Mouse (Mus musculus) CD4-positive, CD25-positive, alpha-beta regulatory T cell, adult 4 months (primary cell): ENCODE results near the gene Auts2. TPM values are rescaled to one million over a fixed set of nuclear protein-coding genes. Genes with fewer than 3 reads are reported as not detected.

Experiments
- ATAC-seq: one replicate; pipeline ENCODE4 v1.8.0; 2017
- polyA plus RNA-seq, 2 experiments: library from polyadenylated mRNA; unstranded; fragments of 100-300 nt; shearing (Covaris generic); gene quantifications; one replicate each; pipeline ENCODE4 v1.2.1; 2017

The Auts2 gene
- polyA plus RNA-seq, 2 experiments from 2014 or later, result 0.75 TPM; not detected in 1

DNA sequence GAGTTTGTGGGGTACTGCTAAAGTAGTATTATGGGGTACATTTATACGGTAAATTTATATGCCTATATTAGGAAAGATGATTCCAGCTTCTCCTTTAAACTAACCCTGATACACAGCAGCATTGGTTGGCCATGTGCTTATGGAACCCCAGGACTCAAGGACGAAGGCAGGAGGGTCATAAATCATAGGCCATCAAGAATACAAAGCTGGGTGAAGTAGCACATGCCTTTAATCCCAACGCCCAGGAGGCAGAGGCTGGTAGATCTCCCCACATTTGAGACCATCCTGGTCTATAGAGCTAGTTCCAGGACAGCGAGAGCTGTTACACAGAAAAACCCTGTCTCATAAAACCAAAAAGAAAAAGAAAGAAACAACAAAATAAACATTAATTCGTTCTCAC is 307.7 kb downstream of the Auts2 start:
- ATAC-seq, result no peak

DNA sequence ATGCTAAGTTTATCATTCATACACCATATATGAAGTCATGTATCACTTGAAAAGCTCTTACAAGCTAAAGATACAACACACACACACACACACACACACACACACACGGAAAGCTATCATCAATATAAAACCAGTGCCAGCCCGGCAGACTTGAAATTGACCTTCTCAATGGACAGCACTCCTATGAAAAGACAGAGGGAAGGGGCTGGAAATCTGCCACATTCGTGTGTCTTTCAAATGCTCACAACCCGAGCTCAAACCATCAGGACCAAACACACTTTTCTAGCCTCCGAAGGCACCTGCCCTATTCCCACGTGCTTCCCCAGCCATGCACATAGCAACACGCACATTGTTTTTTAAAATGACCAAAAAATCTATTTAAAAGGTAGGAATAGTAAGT is 308.7 kb downstream of the Auts2 start:
- ATAC-seq, result no peak

DNA sequence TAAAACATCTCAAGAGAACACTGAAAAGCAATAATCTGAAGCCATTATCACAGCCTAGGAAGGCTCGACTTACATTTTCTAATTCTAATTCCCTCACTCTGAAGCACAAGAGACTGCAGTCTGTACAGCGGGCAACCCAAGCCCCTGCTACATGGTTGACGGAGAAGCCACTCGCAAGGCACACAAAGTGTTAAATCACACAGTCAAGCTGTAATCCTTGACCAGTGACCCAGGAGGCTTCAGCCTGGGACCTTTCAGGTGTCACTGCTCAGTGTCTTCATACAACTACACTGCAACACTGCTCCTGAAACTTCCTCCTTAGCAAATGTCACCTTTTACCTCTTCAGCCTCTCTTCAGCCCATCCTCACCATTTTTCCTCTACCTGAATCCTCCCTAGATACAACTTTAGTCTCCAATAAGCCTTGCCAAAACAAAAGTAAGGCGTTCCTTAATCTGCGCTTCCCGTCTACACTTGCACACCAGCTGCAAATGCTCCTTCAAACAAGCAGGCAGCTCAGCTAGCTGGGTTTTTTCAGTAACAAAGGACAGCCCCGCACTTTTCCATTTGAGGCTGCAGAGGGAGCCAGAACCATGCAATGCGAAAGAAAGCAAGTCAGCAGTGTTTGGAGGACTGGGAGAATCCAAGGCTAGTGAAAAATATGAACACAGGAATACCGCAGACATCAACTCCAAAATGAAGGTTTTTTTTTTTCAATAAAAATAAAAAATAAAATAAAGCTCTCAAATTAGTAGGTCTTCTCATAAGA is 311.7 kb downstream of the Auts2 start:
- ATAC-seq, result no peak

DNA sequence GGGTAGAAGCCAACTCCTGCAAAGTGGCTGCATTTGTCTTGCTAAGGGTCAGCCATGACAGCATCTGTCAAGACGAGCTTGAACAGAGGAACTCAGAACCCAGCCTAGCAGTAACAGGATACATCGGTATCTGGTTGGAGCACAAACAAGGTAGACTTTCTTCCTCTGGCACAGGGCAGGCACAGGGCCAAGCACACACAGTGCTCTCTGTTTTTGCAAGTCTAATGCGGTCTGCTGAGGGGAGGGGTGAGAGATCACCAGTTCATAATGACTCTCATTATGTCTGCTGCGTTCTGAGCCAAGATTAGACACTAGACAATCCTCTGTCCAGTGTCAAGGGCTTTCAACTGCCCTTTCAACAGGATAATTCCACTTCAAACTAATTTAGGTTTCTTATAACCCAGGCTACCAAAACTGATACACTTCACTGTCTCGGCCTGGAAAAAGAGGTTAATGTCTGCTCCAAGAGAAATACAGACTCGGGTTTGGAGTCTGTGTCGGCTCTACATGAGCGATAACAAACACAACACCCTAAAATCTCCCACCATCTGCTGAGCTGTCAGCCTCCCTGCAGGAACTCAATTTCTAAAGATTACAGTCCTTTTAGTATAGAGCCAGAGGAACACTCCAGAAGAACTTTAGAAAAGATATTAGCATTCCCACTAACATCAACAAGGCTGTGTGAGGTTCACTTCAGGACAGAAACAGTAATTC is 313.3 kb downstream of the Auts2 start:
- no peak for ATAC-seq

DNA sequence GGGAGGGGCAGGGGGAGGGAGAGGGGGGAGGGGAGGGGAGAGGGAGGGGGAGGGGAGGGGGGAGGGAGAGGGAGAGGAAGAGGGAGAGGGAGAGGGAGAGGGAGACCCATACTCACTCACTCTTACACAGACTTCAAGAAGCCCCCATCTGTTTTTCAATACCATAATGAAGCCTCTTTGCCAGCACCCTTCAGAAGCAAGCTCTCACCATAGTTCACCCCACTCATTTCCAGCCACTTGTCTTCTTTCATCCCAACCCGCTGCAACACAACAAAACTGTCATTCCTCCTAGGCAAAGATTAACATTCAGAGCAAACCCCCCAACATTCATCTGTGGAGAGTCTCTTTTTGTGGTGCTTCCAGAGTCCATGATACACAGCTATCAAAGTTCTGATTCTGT is 314.1 kb downstream of the Auts2 start:
- ATAC-seq, result no peak

DNA sequence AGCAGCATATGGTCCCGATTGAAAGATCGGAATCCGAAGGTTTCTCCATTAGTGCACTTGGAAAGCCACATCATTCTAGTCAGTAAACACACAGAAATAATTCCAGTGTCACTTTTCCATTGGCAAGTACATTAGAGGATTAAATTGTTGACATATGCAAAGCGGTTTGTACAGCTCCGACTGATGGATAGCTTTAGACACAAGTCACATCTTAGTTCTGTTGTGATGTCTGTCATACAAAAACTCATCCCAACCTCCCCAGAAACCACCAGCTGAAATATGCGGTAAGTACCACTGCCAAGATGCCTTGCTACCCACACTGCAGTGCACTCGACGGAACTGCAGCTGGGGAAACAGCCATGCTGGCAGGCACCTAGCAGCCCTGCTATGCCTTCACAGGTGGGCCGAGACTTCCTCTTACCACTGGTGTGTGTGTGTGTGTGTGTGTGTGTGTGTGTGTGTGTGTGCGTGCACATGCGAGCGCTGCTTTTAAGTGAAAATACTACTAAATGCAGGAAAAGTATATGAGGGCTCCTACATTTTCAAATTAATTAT is 322.7 kb downstream of the Auts2 start:
- no peak for ATAC-seq

DNA sequence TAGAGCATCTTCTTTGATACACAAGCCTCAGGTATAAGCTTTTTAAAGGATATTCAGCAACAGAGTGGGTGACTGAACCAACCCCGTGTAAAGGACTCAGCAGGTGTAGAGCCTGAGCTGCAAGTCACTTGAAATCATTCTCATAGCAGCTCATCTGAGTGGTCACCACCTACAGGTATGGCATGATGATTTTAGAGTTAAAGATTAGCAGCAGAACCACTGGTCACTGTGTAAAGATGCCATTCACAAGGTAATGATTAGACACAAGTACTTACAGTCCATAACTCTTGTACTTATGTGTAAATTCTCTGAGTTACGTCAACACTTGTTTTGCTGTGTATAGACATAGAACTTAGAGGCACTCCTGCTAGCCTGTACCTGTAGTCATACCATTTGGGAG is 327.0 kb downstream of the Auts2 start:
- no peak for ATAC-seq

DNA sequence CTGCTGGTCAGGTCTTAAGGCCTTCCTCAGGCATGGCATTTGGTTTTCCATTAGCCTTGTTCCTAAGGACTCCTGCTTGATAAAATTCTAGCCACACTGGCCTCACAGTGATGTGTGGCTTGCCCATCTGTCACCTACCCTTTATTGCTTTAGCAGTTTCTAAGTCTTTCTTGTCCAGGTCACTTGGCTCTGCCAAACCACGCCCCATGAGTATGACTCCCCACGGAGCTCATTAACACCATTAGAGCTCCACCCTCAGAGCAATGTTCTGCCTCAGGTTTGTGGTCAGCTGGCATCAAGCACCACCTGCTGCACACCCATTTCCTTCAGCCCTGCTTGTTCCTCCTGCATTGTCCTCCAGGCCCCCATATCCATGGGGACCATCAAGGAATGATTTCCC is 330.7 kb downstream of the Auts2 start:
- no peak for ATAC-seq

DNA sequence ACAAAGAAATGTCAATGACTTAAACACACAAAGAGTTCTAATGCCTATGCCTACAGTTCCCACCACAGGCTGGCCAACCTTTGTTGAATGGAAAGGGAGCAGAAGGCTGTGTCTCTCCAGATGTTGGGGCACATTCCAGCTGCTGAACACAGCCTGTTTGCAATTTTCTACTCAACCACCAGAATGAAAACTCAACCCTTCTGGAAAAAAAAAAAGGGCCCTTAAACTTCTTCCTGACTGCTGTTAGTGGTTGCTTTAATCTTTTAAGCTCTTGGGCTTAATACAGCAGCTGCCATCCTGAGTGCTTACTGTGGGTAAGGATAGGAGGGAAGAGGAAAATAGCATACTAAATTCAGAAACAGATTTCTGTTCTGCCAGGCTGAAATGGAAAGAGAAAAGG is 333.4 kb downstream of the Auts2 start:
- no peak for ATAC-seq

DNA sequence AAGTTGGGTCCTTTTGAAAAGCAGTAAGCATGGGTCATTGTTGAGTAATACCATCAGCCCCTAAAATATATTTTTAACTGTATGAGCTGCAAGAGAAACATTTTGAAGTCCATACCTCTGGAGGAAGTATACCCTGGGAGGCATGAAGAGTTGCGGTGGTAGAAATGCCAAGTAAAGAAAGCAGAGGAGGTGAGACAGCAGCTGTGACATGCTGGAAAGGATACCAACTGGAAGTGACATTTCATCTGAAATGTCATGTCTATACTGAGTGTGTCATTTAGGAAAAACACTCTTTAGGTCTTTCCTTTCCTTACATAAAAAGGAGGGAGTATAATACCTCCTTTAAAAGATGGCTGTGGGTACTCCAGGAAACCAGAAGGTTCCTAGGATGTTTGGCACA is 336.9 kb downstream of the Auts2 start:
- ATAC-seq, result no peak

DNA sequence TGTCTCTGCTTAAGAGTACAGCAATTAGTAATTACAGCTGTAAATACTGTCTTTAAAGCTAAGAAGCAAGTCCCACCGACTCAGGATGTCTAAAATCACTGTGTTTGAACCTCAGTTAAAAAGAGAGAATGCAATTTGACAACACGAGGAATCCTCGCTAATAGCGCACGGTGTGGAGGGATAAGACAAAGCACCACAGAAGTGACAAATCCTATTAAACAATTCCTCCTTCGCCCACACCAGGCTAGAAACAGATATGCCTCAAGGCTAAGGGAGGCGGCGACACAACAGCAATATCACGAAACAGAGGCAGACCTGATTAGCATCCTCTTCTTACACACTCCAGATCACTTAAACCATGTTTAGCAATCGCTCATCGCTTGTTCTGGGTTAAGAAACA is 339.3 kb downstream of the Auts2 start:
- no peak for ATAC-seq

DNA sequence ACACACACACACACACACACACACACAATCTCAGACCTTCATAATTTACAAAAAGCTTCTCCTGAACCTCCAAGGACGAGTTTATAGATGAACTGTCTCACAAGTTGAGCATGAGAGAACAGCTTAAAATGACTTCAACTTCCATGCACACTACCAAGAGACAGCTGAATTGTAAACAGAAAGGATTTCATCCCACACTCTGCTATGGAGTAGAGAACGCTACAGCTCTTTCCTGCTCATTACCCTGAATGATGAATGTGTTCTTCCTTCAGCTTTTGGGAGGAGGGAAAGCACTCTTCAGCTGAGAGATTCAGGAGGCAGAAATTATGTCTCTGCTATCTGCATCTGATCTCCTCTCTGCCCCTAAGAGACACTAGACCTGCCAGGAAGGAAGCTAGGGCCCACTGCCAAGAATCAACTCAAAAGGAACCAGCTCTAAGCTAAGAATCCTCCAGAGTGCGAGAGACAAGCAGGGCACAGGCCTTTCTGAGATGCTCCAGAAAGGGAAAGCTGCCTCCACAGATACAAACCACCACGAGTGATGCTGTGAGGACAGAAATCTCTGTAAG is 342.0 kb downstream of the Auts2 start:
- ATAC-seq, result no peak

DNA sequence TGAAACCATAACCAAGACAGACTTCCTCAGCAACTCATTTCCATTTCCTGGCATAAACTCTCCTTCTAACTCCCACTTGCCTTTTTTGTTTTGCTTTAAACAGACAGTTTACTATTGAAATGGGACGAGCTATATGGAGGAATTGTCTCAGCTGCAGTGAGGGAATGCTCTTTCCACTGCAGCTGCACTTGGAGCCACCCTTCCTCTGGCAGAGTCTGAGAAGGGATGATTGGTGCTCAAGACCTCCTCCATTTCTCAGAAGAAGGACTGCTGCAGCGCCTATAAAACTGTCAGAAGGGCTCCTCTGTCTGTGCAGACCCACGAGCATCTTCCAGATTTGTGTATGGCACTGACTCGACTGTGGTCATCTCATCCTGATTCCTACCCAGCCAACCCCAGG is 342.5 kb downstream of the Auts2 start:
- no peak for ATAC-seq

DNA sequence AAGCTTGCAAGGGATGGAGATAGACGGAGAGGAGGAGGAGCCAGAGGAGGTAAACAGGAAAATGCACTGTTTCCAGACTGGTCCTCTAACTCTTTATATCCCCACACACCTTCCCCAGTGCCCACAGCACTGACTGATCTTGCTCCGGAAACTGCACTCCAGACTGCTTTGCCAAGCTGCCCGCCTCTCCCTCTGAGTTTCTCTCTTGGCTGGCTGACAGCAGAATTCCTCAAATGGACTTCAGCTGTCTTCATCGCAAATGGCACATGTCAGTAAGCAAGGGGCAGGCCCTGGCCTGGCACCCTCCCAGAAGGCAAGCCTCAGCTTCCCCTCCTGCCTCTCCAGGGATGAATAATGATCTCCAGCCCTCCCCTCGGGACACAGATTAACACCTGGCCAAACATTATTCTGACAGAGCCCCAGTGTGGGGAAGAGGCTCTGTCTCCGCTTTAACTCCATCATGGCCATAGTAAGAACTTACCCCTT is 348.1 kb downstream of the Auts2 start:
- ATAC-seq, result no peak

DNA sequence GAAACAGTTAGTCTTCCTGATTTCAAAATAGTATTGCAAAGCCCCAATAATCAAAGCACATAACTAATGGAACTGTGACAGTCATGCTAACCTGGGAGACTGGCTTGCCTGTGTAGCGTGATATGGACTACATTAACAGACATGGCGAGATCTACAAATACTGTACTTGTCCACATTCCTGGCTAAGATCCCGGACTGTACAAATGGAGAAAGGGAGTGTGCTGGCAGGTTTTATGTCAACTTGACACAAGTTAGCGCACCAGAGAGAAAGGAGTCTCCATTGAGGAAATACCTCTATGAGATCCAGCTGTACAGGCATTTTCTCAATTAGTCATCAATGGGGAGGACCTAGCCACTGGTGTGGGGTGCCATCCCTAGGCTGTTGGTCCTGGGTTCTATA is 353.0 kb downstream of the Auts2 start:
- ATAC-seq, result no peak

DNA sequence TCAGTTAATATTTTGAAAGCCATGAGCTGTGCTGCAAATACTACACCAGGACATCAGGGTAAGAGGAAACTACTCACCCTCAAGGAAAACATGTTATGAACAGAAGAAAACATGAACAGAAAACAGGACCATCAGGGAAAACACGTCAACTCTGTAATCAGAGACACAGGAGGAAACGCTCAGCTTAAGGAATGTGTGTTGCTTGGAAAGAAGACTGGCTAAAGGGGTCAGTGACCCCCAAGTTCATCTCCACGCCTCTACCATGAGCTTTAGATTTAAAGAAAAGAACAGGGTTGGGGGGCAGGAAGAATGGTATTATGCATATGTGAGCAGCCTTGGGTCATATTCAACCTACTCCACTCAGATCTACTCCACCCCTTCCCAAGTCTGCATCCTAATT is 356.5 kb downstream of the Auts2 start:
- ATAC-seq, result no peak

DNA sequence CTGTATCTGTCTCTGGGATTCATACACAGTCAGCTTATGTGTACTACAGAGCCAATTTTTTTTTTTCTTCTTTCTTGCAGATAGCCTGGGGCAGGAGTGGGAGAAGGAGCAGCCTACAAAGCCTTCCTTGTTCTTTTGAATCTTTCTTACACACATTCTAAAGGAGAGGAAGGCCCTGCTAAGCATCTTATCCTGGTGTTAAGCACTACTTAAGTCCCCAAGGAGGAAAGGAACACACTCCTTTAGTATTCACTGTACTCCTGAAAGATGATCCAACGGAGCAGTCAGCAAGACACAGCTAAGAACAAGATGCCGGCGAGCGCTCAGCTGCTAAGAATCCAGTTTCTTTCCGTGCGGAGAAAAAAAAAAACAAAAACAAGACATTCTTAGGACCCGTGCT is 356.9 kb downstream of the Auts2 start:
- ATAC-seq, result no peak

DNA sequence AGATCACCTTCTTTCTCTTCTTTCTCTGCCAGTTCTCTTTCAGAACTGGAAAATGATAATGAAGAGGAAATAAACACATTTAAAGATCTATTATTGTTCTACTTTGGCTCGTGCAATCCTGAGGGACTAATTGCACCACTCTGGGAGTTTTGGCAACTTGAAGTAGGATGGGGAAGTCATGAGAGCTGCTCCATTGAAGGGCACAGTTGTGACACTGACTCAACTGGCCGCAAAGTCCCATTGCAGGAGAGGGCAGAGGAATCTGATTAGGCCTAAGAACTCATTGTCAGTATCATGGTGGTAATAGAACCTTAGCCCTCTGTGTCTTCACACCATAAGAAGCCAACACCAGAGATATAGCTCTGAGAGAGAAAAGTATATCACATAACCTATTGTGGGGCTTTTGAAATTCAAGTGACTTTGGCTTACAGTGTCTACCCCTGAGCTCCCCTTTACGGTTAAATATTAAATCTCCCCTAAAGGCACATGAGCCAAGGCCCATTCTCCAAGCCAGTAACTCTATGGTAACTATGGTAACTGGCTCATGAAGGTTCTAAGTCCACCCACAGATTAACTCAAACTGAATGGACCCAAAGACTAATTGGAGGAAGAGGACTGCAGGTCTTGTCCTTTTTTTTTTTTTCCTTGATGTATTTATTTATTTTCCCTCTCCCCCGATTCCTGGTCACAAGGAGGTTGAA is 358.6 kb downstream of the Auts2 start:
- ATAC-seq, result no peak

DNA sequence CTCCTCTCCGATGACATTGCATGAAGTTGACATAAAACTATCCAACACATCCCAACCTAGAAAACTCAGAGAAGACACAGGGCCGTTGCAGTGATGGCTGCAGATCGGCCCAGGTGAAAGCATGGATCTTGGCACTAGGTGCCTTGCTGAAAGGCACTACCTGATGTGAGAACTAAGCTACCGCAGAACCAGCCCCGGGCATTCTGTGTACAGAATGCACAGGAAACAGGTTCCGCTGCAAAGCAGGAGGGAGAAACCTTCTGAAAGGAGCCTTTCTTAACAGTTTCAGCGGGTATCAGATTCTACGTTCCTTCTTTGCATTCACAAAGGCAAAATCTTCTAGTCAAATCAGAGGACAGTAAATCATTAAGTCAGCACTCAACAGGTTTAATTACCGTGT is 361.1 kb downstream of the Auts2 start:
- ATAC-seq, result no peak

DNA sequence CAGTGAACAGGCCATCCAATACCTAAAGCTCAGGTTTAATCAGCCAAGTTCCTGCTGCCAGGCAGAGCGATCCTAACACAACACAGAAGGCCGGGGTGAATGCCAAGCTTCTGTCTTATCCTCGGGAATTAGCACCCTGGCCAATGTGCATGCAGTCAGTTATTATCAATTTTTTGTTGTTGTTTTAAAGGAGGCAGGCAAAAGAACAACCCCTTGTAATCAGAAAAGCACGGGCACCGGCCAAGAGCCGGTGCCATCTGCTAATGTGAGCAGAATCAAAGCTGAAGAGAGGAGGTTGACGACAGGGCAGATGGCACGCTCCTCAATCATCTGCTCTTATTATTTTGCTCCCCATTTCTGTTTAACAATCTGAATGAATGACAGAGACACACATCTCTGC is 373.1 kb downstream of the Auts2 start:
- ATAC-seq, result no peak

DNA sequence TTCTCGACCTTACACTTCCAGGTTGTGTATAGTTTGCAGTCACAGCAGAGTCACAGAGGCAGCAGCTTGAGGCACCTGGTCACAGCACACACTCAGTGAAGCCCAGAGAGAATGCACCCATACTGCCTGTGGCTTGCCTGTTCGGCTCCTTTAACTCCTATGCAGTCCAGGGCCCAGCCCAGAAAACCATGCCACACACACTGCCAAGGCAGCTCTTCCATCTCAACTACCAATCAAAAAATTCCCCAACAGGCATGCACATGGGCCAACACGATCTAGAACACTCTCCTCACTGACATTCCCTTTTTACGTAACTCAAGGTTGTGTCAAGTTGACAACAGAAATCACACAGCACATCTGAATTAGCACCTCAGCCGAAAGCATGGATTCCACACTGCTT is 374.3 kb downstream of the Auts2 start:
- ATAC-seq, result no peak

DNA sequence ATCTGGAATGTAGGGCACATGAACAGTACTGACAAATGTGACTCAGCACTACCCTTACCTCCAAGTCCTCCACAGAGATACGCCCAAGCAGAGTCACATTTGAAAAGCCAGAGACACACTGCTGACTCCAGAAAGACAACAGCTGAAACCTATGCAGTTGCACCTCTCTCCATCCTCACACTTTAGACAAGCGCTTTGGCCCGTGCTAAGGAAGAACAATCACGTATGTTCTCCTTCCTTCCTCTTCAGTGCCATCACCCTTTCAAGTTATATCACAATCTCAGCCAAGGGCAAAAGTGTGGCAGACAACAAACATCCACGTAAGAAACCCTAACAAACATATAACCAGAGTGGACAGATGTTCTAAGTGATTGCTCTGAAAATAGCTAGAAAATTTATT is 374.9 kb downstream of the Auts2 start:
- no peak for ATAC-seq

DNA sequence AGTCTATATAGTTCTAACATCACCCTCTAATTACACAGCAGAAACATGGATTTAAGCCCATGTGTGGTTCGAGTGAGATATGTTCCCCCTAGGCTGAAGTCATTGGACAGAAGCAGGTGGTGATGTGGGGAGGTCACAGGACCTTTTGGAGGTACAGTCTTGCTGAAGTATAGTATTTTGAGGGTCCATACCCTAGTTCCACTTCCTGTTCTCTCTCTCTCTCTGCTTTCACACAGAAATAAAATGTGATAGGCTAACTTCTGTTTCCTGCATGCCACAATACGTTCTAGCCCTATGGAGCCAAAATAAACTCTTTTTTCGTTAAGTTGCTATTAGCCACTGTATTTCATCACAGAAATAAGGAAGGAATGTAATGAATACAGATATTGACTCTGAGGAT is 376.6 kb downstream of the Auts2 start:
- no peak for ATAC-seq
